Mouse (Mus musculus): ENCODE measurements around the gene Slc35c2.

DNA sequence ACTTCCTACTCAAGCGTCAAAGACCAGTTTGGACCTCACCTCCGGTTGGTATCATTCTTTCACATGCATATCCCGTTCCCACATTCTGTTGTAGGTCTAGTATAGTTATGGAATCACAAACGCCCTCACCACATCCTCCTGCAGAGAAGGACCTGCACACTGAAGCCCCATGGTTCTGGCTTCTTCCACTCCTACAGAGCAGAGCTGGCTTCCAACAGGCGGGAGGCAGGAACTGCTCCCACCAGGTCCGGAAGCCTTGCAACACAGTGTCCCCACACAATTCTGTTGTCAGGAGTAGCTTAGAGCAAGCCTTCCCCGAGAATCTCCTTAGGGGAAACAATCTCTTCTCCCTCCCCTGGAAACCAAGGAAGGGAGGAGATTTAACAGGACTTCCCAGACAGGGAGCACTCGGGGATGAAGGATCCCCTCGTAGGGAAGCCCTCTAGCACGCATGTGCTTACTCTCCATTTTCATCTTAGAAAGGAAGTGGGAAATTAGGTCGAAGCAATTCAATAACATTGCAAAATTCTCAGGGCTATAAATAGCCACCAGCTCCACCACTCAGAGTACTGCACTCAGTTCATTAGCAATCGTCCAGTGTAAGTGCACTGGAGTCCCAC lies 33.0 kb upstream of the Slc35c2 start:
- TF ChIP-seq CTCF (IDR thresholded peaks at IDR 0.05; ENCODE audit: extremely low read depth, insufficient read depth, insufficient read length, insufficient replicate concordance) (no peak), POLR2A (IDR thresholded peaks at IDR 0.05; ENCODE audit: low read depth, low read length) (no peak)

Data from spleen, adult 2 months (tissue).